Mouse (Mus musculus) MEL (cell line): ENCODE data around the gene Foxn3. TPM values are rescaled to one million over a fixed set of nuclear protein-coding genes. Genes with fewer than 3 reads are reported as not detected.
"Not testable (repeated sequence)": the region's sequence is repeated elsewhere in the genome, so short reads cannot be mapped to it uniquely, and the experiment has no call there.

ENCODE experiments used
- DNase-seq: peaks from one replicate; pipeline ENCODE4 v3.0.0; 2011; ENCODE audit warnings: low read depth, low spot score
- H3K27ac ChIP-seq: 2 replicates; pipeline ENCODE4 v1.5.1; 2012; ENCODE audit warnings: low read depth, mild to moderate bottlenecking, control low read depth, low read length, moderate library complexity; ENCODE audit not compliant: control insufficient read depth
- H3K27me3 ChIP-seq, 2 experiments: fragments of 150-350 bp in 1 of 2; sonication (generic) in 1 of 2; 2 replicates each; pipeline ENCODE4 v1.6.1; 2012; ENCODE audit warnings: low read length in 2 of 2, mild to moderate bottlenecking in 2 of 2, improper control_type of control experiment in 1 of 2, moderate library complexity in 1 of 2; ENCODE audit not compliant: insufficient read depth in 2 of 2, control insufficient read depth in 1 of 2
- H3K36me3 ChIP-seq, 2 experiments: 2 replicates each; pipeline ENCODE4 v1.6.1; 2012 to 2014; ENCODE audit warnings: low read length in 2 of 2, improper control_type of control experiment in 1 of 2, inconsistent platforms in 1 of 2, mild to moderate bottlenecking in 1 of 2; ENCODE audit not compliant: insufficient read depth in 2 of 2, control insufficient read depth in 1 of 2
- H3K4me1 ChIP-seq, 2 experiments: fragments of 150-350 bp in 1 of 2; sonication (generic) in 1 of 2; 2 replicates each; pipeline ENCODE4 v1.6.1; 2012; ENCODE audit warnings: low read length in 2 of 2, improper control_type of control experiment in 1 of 2, mild to moderate bottlenecking in 1 of 2; ENCODE audit not compliant: insufficient read depth in 2 of 2, control insufficient read depth in 1 of 2
- H3K4me3 ChIP-seq, 2 experiments: fragments of 150-350 bp in 1 of 2; sonication (generic) in 1 of 2; 2 replicates each; pipeline ENCODE4 v1.5.1; 2012; ENCODE audit warnings: low read depth in 2 of 2, low read length in 2 of 2, mild to moderate bottlenecking in 2 of 2, moderate library complexity in 2 of 2, control low read depth in 1 of 2, improper control_type of control experiment in 1 of 2; ENCODE audit not compliant: control insufficient read depth in 1 of 2, insufficient read depth in 1 of 2
- H3K79me2 ChIP-seq: 2 replicates; pipeline ENCODE4 v1.6.1; 2012; ENCODE audit warnings: mild to moderate bottlenecking, low read length, moderate library complexity; ENCODE audit not compliant: control insufficient read depth, poor library complexity, insufficient read depth
- H3K9ac ChIP-seq: 2 replicates; pipeline ENCODE4 v1.6.1; 2012; ENCODE audit warnings: low read depth, mild to moderate bottlenecking, control low read depth, low read length, moderate library complexity; ENCODE audit not compliant: control insufficient read depth, poor library complexity, severe bottlenecking
- H3K9me3 ChIP-seq: fragments of 150-350 bp; sonication (generic); replicated peaks from 2 replicates; pipeline ENCODE4 v1.6.1; 2012; ENCODE audit warnings: mild to moderate bottlenecking, low read length, improper control_type of control experiment, moderate library complexity; ENCODE audit not compliant: insufficient read depth
- CHD2 ChIP-seq: IDR thresholded peaks from 2 replicates; pipeline ENCODE4 v1.6.1; 2011; ENCODE audit warnings: low read length, improper control_type of control experiment
- CTCF ChIP-seq, 3 experiments: IDR thresholded peaks in 2 of 3; conservative IDR thresholded peaks in 1 of 3; 2 replicates each; pipeline ENCODE4 v1.5.1; 2011 to 2012; ENCODE audit warnings: low read length in 3 of 3, low read depth in 2 of 3, mild to moderate bottlenecking in 2 of 3, improper control_type of control experiment in 1 of 3, inconsistent platforms in 1 of 3, mixed read lengths in 1 of 3, moderate library complexity in 1 of 3; ENCODE audit not compliant: control insufficient read depth in 1 of 3, insufficient read depth in 1 of 3, poor library complexity in 1 of 3, severe bottlenecking in 1 of 3
- E2F4 ChIP-seq: IDR thresholded peaks from 2 replicates; pipeline ENCODE4 v1.6.1; 2011; ENCODE audit warnings: low read depth, low read length, improper control_type of control experiment, borderline replicate concordance
- KAT2A ChIP-seq: conservative IDR thresholded peaks from 2 replicates; pipeline ENCODE4 v1.6.1; 2012; ENCODE audit warnings: low read depth, low read length, improper control_type of control experiment, inconsistent platforms
- MAFK ChIP-seq: IDR thresholded peaks from 2 replicates; pipeline ENCODE4 v1.6.1; 2011; ENCODE audit warnings: low read depth, mild to moderate bottlenecking, low read length, improper control_type of control experiment, borderline replicate concordance
- MAX ChIP-seq: IDR thresholded peaks from 2 replicates; pipeline ENCODE4 v1.6.1; 2011; ENCODE audit warnings: low read length, improper control_type of control experiment
- MAZ ChIP-seq: IDR thresholded peaks from 2 replicates; pipeline ENCODE4 v1.6.1; 2012; ENCODE audit warnings: low read depth, mild to moderate bottlenecking, inconsistent platforms, low read length, improper control_type of control experiment
- MEF2A ChIP-seq: IDR thresholded peaks from 2 replicates; pipeline ENCODE4 v1.6.1; 2014; ENCODE audit warnings: low read depth, mild to moderate bottlenecking, inconsistent platforms, low read length, improper control_type of control experiment; ENCODE audit not compliant: poor library complexity, insufficient replicate concordance, severe bottlenecking; ENCODE audit errors: extremely low read depth
- MXI1 ChIP-seq: IDR thresholded peaks from 2 replicates; pipeline ENCODE4 v1.6.1; 2011; ENCODE audit warnings: mild to moderate bottlenecking, low read depth, low read length, improper control_type of control experiment
- MYB ChIP-seq: IDR thresholded peaks from 2 replicates; pipeline ENCODE4 v1.6.1; 2011; ENCODE audit warnings: mild to moderate bottlenecking, low read depth, low read length, improper control_type of control experiment
- POLR2A ChIP-seq, 2 experiments: IDR thresholded peaks; 2 replicates each; pipeline ENCODE4 v1.6.1; 2011 to 2012; ENCODE audit warnings: low read length in 2 of 2, mild to moderate bottlenecking in 2 of 2, control low read depth in 1 of 2, improper control_type of control experiment in 1 of 2, low read depth in 1 of 2, moderate library complexity in 1 of 2; ENCODE audit not compliant: control insufficient read depth in 1 of 2, insufficient read depth in 1 of 2, poor library complexity in 1 of 2
- POLR2AphosphoS2 ChIP-seq: IDR thresholded peaks from 2 replicates; pipeline ENCODE4 v1.6.1; 2011; ENCODE audit warnings: low read length, improper control_type of control experiment
- POLR2AphosphoS5 ChIP-seq: IDR thresholded peaks from 2 replicates; pipeline ENCODE4 v1.6.1; 2012; ENCODE audit warnings: low read depth, borderline replicate concordance, mild to moderate bottlenecking, inconsistent platforms, low read length, moderate library complexity, mixed read lengths
- RCOR1 ChIP-seq: IDR thresholded peaks from 2 replicates; pipeline ENCODE4 v1.6.1; 2012; ENCODE audit warnings: low read depth, mild to moderate bottlenecking, inconsistent platforms, low read length, improper control_type of control experiment
- SIN3A ChIP-seq: IDR thresholded peaks from 2 replicates; pipeline ENCODE4 v1.6.1; 2012; ENCODE audit warnings: low read length, improper control_type of control experiment, inconsistent platforms
- SMC3 ChIP-seq: IDR thresholded peaks from 2 replicates; pipeline ENCODE4 v1.6.1; 2011; ENCODE audit warnings: low read depth, low read length, improper control_type of control experiment
- USF1 ChIP-seq: IDR thresholded peaks from 2 replicates; pipeline ENCODE4 v1.6.1; 2014; ENCODE audit warnings: low read depth, mild to moderate bottlenecking, inconsistent platforms, low read length, improper control_type of control experiment, moderate library complexity
- USF2 ChIP-seq, 2 experiments: IDR thresholded peaks; 2 replicates each; pipeline ENCODE4 v1.6.1; 2011 to 2012; ENCODE audit warnings: improper control_type of control experiment in 2 of 2, low read length in 2 of 2, borderline replicate concordance in 1 of 2, inconsistent platforms in 1 of 2, low read depth in 1 of 2, mild to moderate bottlenecking in 1 of 2; ENCODE audit not compliant: insufficient read depth in 1 of 2
- ZC3H11A ChIP-seq: IDR thresholded peaks from 2 replicates; pipeline ENCODE4 v1.6.1; 2012; ENCODE audit warnings: low read depth, mild to moderate bottlenecking, inconsistent platforms, low read length, improper control_type of control experiment
- ZMIZ1 ChIP-seq: IDR thresholded peaks from 2 replicates; pipeline ENCODE4 v1.6.1; 2012; ENCODE audit warnings: low read depth, mild to moderate bottlenecking, inconsistent platforms, low read length, improper control_type of control experiment, moderate library complexity
- ZNF384 ChIP-seq: IDR thresholded peaks from 2 replicates; pipeline ENCODE4 v1.6.1; 2012; ENCODE audit warnings: low read depth, mild to moderate bottlenecking, inconsistent platforms, low read length, improper control_type of control experiment
- polyA plus RNA-seq, 2 experiments: library from polyadenylated mRNA; stranded (reverse) in 1 of 2; unstranded in 1 of 2; fragments of >175 nt in 1 of 2; fragments of >200 nt in 1 of 2; gene quantifications; 2 replicates each; pipeline versions ENCODE4 v1.2.1 to v1.2.4; 2012; ENCODE audit warnings: low replicate concordance in 2 of 2, low read depth in 1 of 2; ENCODE audit not compliant: insufficient read length in 2 of 2, insufficient read depth in 1 of 2, missing spikeins in 1 of 2
- total RNA-seq: library from RNA; depleted of rRNA; stranded (reverse); fragments of 300-350 nt; gene quantifications from 2 replicates; pipeline ENCODE4 v1.2.3, GENCODE M21; 2012

The Foxn3 gene
- total and polyA plus RNA-seq, 3 experiments, result 15.5 to 22.8 TPM; not detected in 1

DNA sequence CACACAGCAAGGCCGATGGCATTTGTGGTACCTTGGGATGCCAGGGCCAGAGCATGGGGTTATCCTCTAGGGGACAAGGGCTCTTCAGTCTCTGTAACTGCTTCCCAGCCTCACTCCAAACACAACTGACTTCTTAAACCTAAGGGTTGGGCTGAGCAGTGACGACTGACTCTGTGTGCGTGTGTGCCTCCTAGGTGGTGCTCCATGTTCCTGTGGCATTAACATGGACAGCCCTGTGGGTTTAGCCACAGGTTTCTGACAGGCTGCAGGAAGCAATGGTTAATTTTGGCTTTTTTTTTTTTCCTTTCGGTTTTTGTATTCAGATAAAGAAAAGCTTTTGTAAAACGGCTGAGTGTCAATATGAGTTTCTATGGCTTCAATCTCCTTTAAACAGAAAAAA, 367.7 kb downstream of the Foxn3 start:
- no peak for TF ChIP-seq ZC3H11A

DNA sequence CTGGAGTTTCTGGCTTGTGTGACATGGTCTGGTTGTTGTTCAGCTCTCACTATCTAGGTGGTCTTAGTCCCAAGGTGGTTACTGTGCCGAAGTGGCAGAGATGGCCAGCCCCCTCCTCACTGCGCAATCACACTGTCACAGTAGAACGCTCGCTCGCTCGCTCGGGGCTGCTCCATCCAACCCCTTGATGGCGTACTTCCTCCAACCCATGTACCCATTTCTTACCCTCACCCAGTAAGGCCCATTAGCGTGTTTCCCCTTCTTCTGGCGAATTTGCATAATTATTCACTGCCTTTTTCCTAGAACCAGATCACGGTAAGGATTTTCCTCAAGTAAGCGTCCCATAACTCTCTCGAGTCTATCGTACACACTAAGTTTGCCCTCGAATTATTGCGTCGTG, 369.3 kb downstream of the Foxn3 start:
- not testable (repeated sequence) for H3K27ac ChIP-seq, DNase-seq, H3K36me3 ChIP-seq, H3K4me1 ChIP-seq, H3K9ac ChIP-seq, H3K9me3 ChIP-seq, H3K27me3 ChIP-seq, H3K79me2 ChIP-seq, H3K4me3 ChIP-seq

More for the DNA sequence above, 367.7 kb downstream of the Foxn3 start:
- no peak overlapping the region for H3K9ac ChIP-seq
- no peaks in the 10 kb centered on the region for H3K79me2 ChIP-seq
- no peak for DNase-seq
- H3K27ac ChIP-seq, result no peak overlapping the region
- H3K4me3 ChIP-seq, result no peak overlapping the region
- H3K4me1 ChIP-seq, result no peaks in the 10 kb centered on the region
- no peaks in the 10 kb centered on the region for H3K9me3 ChIP-seq
- no peaks in the 10 kb centered on the region for H3K27me3 ChIP-seq
- H3K36me3 ChIP-seq, result no peaks in the 10 kb centered on the region; a peak in 1 of 4 replicates

DNA sequence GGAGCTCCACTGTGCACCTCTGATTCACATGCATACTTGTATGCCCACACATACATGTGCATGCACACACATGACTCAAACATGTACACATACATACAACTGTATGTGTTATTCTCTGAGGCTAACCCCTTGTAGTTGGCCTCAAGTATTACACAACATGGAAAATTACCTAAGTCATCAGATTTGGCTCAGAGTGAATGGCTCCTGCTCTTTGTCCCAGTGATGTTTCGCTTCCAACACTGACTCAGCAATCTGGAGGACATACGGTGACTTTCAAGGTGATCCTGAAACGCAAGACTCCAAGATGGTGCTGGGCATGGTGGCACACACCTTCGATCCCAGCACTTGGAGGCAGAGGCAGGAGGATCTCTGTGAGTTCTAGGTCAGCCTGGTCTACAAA, 375.7 kb downstream of the Foxn3 start:
- H3K4me1 ChIP-seq, result no peaks in the 10 kb centered on the region
- H3K9me3 ChIP-seq, result no peaks in the 10 kb centered on the region
- H3K27ac ChIP-seq, result no peak overlapping the region
- no peak overlapping the region for H3K9ac ChIP-seq
- DNase-seq, result no peak
- no peaks in the 10 kb centered on the region for H3K79me2 ChIP-seq
- TF ChIP-seq RCOR1 (no peak), E2F4 (no peak), SIN3A (no peak), KAT2A (no peak), CHD2 (no peak), USF2 (IDR thresholded peaks at IDR 0.05; ENCODE audit: borderline replicate concordance in 1 of 2, insufficient read depth in 1 of 2, low read depth in 1 of 2, low read length in 2 of 2) (no peak), MEF2A (no peak)
- TF ChIP-seq, all 39 proteins: peak for 0
- Histone ChIP-seq H3K27me3 (no peaks in the 10 kb centered on the region), H3K4me3 (no peak overlapping the region), H3K36me3 (no peaks in the 10 kb centered on the region)

DNA sequence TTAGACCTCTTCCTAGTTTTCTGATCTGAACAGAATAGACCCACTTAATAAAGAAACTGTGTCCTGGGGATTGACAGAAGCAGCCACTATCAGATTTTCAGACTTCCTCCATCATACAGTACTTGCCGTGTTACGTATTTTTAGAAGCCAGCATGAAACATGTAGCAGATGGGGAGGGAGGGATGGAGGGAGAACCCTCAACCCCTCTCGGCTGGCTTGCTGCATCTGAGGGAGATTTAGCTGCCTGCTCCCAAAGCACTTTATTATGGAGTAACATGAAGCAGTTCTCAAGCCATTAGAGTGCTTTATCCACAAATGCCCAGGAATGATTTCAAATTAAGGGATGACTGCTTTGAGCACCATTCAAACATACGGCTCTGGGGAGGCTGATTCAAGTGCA, 377.1 kb downstream of the Foxn3 start:
- H3K4me3 ChIP-seq, result no peak overlapping the region
- no peaks in the 10 kb centered on the region for H3K4me1 ChIP-seq
- H3K27ac ChIP-seq, result no peak overlapping the region
- H3K9me3 ChIP-seq, result no peaks in the 10 kb centered on the region
- no peak overlapping the region for H3K9ac ChIP-seq
- no peak for DNase-seq
- no peaks in the 10 kb centered on the region for H3K27me3 ChIP-seq
- no peaks in the 10 kb centered on the region for H3K79me2 ChIP-seq
- no peaks in the 10 kb centered on the region for H3K36me3 ChIP-seq
- TF ChIP-seq POLR2A (IDR thresholded peaks at IDR 0.05; ENCODE audit: control insufficient read depth in 1 of 2, insufficient read depth in 1 of 2, low read depth in 1 of 2, low read length in 2 of 2, poor library complexity in 1 of 2) (no peak), POLR2AphosphoS2 (no peak), POLR2AphosphoS5 (no peak), MAX (no peak), MYB (no peak), ZNF384 (no peak), ZC3H11A (no peak), CTCF (IDR thresholded peaks at IDR 0.05 in 2 of 3, conservative IDR thresholded peaks at IDR 0.05 in 1 of 3; ENCODE audit: control insufficient read depth in 1 of 3, insufficient read depth in 1 of 3, low read depth in 2 of 3, low read length in 3 of 3, poor library complexity in 1 of 3, severe bottlenecking in 1 of 3) (no peak), MXI1 (no peak), ZMIZ1 (no peak), MAFK (no peak), CHD2 (no peak), USF1 (no peak), SMC3 (no peak), KAT2A (no peak), MAZ (no peak), E2F4 (no peak)
